Comparison of ENCODE assay signal across 14 mouse cellular contexts in the genomic region with DNA sequence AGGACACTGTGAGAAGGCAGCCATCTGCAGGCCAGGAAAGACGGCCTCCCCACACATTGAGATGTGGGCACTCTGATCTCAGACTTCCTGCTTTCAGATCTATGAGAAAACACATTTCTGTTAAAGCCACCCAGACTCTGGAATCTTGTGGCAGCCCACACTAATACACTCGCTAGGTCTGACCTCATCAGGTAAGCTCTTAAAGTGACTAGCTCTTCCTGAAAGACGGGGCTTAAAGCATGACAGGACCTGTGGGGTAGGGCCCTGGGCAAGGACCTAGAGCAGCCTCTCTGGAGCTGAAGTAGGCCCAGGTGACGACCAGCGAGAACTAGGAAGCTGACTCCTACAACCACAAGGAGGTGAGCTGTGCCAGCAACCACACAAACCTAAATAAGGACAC.
DNase-seq lines count a peak whose midpoint lies in the region; ATAC-seq lines count a peak whose summit lies in the region.
"Had no signal": no experiment of that assay in that cellular context is flagged by ENCODE, and none has a peak within 500 bp of the region (broad histone marks: within the 10 kb centered on the region; RNA-seq: fewer than 3 reads in every experiment).

No protein-coding gene starts in this region.

- peak overlapping the region; percentile 51; the same call in 1 of the 2 replicates for H3K27ac ChIP-seq in embryonic facial prominence, embryonic 15.5 days (replicated peaks)
- H3K27ac ChIP-seq: embryonic facial prominence, embryonic 12.5 days; forebrain, embryonic 15.5 days; intestine, embryonic 15.5 days had no signal

- H3K9ac ChIP-seq in embryonic facial prominence, embryonic 15.5 days, result no peak overlapping the region
- H3K9ac ChIP-seq: embryonic facial prominence, embryonic 12.5 days; forebrain, embryonic 15.5 days; intestine, embryonic 15.5 days had no signal

- H3K9me3 ChIP-seq in embryonic facial prominence, embryonic 15.5 days (replicated peaks), result no peaks in the 10 kb centered on the region
- peaks cover 25% of the 10 kb centered on the region for H3K9me3 ChIP-seq in megakaryocyte, embryonic 14.5 days
- H3K9me3 ChIP-seq: embryonic facial prominence, embryonic 12.5 days; forebrain, embryonic 15.5 days; intestine, embryonic 15.5 days had no signal

- peaks cover 19% of the 10 kb centered on the region; the same call in 1 of the 2 replicates for H3K4me1 ChIP-seq in embryonic facial prominence, embryonic 15.5 days
- peaks cover 53% of the 10 kb centered on the region for H3K4me1 ChIP-seq in megakaryocyte, embryonic 14.5 days
- H3K4me1 ChIP-seq: embryonic facial prominence, embryonic 12.5 days; forebrain, embryonic 15.5 days; intestine, embryonic 15.5 days had no signal

- no peak overlapping the region for H3K4me3 ChIP-seq in embryonic facial prominence, embryonic 15.5 days (replicated peaks)
- H3K4me3 ChIP-seq in megakaryocyte, embryonic 14.5 days (replicated peaks), result peak overlapping the region; percentile 65
- H3K4me3 ChIP-seq: embryonic facial prominence, embryonic 12.5 days; forebrain, embryonic 15.5 days; intestine, embryonic 15.5 days had no signal

- H3K27me3 ChIP-seq in embryonic facial prominence, embryonic 15.5 days, result no peaks in the 10 kb centered on the region
- H3K27me3 ChIP-seq in megakaryocyte, embryonic 14.5 days (replicated peaks), result no peaks in the 10 kb centered on the region
- H3K27me3 ChIP-seq: embryonic facial prominence, embryonic 12.5 days; forebrain, embryonic 15.5 days; intestine, embryonic 15.5 days had no signal

- no peak for DNase-seq in frontal cortex, postnatal 36 days (ENCODE audit: low spot score in 2 of 2)
- peak; percentile 40 for DNase-seq in CD4-positive helper T cell, adult 2 months (ENCODE audit: low read depth, low spot score)
- no peak for DNase-seq in layer of hippocampus, postnatal 10 days (ENCODE audit: low spot score in 2 of 2)
- no peak for DNase-seq in gastrocnemius, postnatal 36 days
- DNase-seq in right cerebral cortex, postnatal 10 days (ENCODE audit: low spot score in 2 of 2), result no peak
- DNase-seq: cerebellum, adult 8-10 months; heart, adult 18-20 months; kidney, postnatal 25 days had no signal

- 0 out of 2 replicates have a peak, but pooled peaks have one; percentile 43 for ATAC-seq in frontal cortex, adult (ENCODE audit: low TSS enrichment)
- no peak for ATAC-seq in embryonic facial prominence, embryonic 15.5 days (ENCODE audit: insufficient number of reproducible peaks, low FRiP score, low TSS enrichment, low read depth)
- ATAC-seq: forebrain, embryonic 15.5 days; intestine, embryonic 15.5 days had no signal

- H3K4me2 ChIP-seq in embryonic facial prominence, embryonic 15.5 days (replicated peaks), result no peak overlapping the region
- H3K4me2 ChIP-seq: embryonic facial prominence, embryonic 12.5 days; forebrain, embryonic 15.5 days; intestine, embryonic 15.5 days had no signal

- no peaks in the 10 kb centered on the region for H3K36me3 ChIP-seq in embryonic facial prominence, embryonic 15.5 days
- peaks cover 50% of the 10 kb centered on the region for H3K36me3 ChIP-seq in megakaryocyte, embryonic 14.5 days (replicated peaks; ENCODE audit: low read length)
- H3K36me3 ChIP-seq: embryonic facial prominence, embryonic 12.5 days; forebrain, embryonic 15.5 days; intestine, embryonic 15.5 days had no signal

- WGBS in embryonic facial prominence, embryonic 15.5 days, result 55% methylated on average over 5 of the region's 5 CpGs

- intact Hi-C loops in gastrocnemius, postnatal 36 days (cut with DNase I), result no loop called here
